Mouse (Mus musculus): Measurements from ENCODE around the gene Snx5. TPM values are rescaled to one million over a fixed set of nuclear protein-coding genes. Genes with fewer than 3 reads are reported as not detected.

Snx5 gene
- polyA plus RNA-seq, 2 experiments: 66.3 to 67.0 TPM

DNA sequence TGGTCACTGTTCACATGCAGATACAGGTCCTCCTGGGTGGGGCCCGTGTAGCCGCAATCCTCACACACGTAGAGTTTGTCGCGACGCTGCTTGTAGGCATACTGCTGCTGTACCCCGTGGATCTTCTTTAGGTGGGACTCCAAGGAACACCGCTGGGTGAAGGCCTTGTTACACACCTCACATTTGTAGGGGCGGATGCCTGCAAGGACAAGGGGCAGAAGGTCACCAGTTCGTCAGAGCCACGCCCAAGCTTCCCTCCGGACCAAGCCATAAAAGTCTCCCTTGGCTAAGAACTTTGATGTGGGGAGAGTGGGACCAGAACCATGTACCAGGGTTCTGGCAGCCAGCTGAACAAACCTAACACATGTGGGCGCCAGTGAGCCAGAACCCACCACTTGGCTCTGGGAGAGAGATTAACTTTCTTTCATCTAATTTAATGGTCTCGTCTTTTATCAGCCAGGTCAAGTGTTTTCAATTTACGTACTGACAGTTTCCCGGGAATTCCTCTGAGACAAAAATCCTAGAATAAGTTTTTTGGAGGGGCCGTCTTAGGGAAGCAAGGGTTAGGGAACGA, 35.1 kb upstream of the Snx5 start:
- Histone ChIP-seq H3K9me3 (ENCODE audit: control insufficient read depth, low read length) (no peaks in the 10 kb centered on the region), H3K4me2 (ENCODE audit: low read depth) (no peak overlapping the region), H3K27ac (no peak overlapping the region), H3K36me3 (replicated peaks; ENCODE audit: control insufficient read depth, insufficient read depth, low read depth) (no peaks in the 10 kb centered on the region), H3K4me1 (replicated peaks; ENCODE audit: control insufficient read depth in 2 of 2, insufficient read depth in 2 of 2, low read length in 1 of 2) (0 out of 4 replicates have a peak, but pooled peaks cover 0 to 2% of the 10 kb centered on the region in 2 experiments), H3K4me3 (ENCODE audit: insufficient read depth in 1 of 2, low read depth in 2 of 2, low read length in 2 of 2) (no peak overlapping the region), H3K9ac (replicated peaks) (no peak overlapping the region), H3K27me3 (ENCODE audit: control insufficient read depth, insufficient read depth, low read length) (no peaks in the 10 kb centered on the region)
- WGBS (ENCODE audit: insufficient replicate concordance): 62% methylated on average over 18 of the region's 18 CpGs
- DNase-seq (ENCODE audit: low read depth in 3 of 3, low spot score in 3 of 3): no peak
- 0 out of 2 replicates have a peak, but pooled peaks have one; percentile 25 for TF ChIP-seq CTCF (IDR thresholded peaks at IDR 0.05; ENCODE audit: low read depth)
- TF ChIP-seq EP300 (IDR thresholded peaks at IDR 0.05; ENCODE audit: low read depth): no peak
- no peak for ATAC-seq (ENCODE audit: insufficient read depth)

GRCm38 (mm10) chr2:144301101-144301500, 30.4 kb upstream of the Snx5 start:
- no peak overlapping the region for H3K4me3 ChIP-seq (ENCODE audit: insufficient read depth in 1 of 2, low read depth in 2 of 2, low read length in 2 of 2)
- no peak overlapping the region for H3K27ac ChIP-seq
- H3K4me1 ChIP-seq (replicated peaks; ENCODE audit: control insufficient read depth in 2 of 2, insufficient read depth in 2 of 2, low read length in 1 of 2): peaks cover 0 to 6% of the 10 kb centered on the region in 2 experiments; a peak in 2 of 4 replicates
- no peak for DNase-seq (ENCODE audit: low read depth in 3 of 3, low spot score in 3 of 3)
- no peaks in the 10 kb centered on the region for H3K36me3 ChIP-seq (replicated peaks; ENCODE audit: control insufficient read depth, insufficient read depth, low read depth)
- WGBS (ENCODE audit: insufficient replicate concordance): 84% methylated on average over 11 of the region's 11 CpGs
- H3K27me3 ChIP-seq (ENCODE audit: control insufficient read depth, insufficient read depth, low read length): no peaks in the 10 kb centered on the region
- H3K9me3 ChIP-seq (ENCODE audit: control insufficient read depth, low read length): no peaks in the 10 kb centered on the region
- TF ChIP-seq CTCF (IDR thresholded peaks at IDR 0.05; ENCODE audit: low read depth): no peak
- no peak for TF ChIP-seq EP300 (IDR thresholded peaks at IDR 0.05; ENCODE audit: low read depth)
- ATAC-seq (ENCODE audit: insufficient read depth): no peak
- no peak overlapping the region for H3K4me2 ChIP-seq (ENCODE audit: low read depth)
- no peak overlapping the region for H3K9ac ChIP-seq (replicated peaks)

DNA sequence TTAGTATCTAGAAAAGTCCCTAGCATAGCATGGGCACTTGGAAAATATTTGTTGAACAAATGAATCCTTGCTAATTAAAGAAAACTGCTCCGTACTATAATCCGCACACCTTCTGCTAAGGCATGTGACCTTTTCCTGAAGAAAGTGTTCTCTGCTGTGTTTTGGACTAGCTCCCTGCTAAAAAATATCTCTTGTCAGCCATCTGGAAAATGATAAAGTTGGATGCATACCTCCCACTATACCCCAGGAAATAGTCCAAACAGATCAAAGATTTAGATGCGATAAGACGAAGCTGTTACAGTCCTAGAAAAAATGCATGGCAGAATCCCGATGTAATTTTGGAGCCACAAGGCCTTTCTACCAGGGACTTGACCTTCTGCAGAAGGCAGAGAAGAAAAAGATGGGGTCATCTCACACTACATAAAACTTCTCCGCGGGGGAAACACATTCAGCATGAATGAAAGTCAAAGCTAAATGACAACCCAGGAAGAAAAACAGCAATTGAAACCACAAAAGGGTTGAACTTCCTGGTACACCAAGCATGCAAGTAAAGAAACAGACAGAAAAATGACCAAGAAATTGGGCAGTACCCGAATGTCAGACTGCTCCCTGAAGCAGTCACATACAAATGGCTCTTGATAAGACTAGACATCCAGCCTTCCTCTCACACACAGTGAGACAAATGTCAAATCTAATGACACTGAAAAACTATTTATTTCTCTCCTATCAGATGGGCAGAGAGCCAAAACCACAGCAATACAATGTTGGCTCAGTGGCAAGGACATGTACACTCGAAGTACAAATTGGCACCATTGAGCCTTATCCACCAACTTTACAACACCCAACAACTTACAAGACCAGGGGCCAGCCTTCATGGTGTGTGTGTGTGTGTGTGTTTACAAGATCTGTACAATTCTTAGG, 29.3 kb upstream of the Snx5 start:
- no peak overlapping the region for H3K4me3 ChIP-seq (ENCODE audit: insufficient read depth in 1 of 2, low read depth in 2 of 2, low read length in 2 of 2)
- no peak overlapping the region for H3K9ac ChIP-seq (replicated peaks)
- WGBS (ENCODE audit: insufficient replicate concordance): 38% methylated on average over 9 of the region's 9 CpGs
- peaks cover 0 to 6% of the 10 kb centered on the region in 2 experiments; a peak in 2 of 4 replicates for H3K4me1 ChIP-seq (replicated peaks; ENCODE audit: control insufficient read depth in 2 of 2, insufficient read depth in 2 of 2, low read length in 1 of 2)
- H3K4me2 ChIP-seq (ENCODE audit: low read depth): no peak overlapping the region
- no peaks in the 10 kb centered on the region for H3K36me3 ChIP-seq (replicated peaks; ENCODE audit: control insufficient read depth, insufficient read depth, low read depth)
- DNase-seq (ENCODE audit: low read depth in 3 of 3, low spot score in 3 of 3) (peak in 1 of 3 experiments; percentile 3), ATAC-seq (ENCODE audit: insufficient read depth) (no peak)
- H3K9me3 ChIP-seq (ENCODE audit: control insufficient read depth, low read length): no peaks in the 10 kb centered on the region
- no peaks in the 10 kb centered on the region for H3K27me3 ChIP-seq (ENCODE audit: control insufficient read depth, insufficient read depth, low read length)
- no peak for TF ChIP-seq CTCF (IDR thresholded peaks at IDR 0.05; ENCODE audit: low read depth)
- no peak for TF ChIP-seq EP300 (IDR thresholded peaks at IDR 0.05; ENCODE audit: low read depth)
- no peak overlapping the region for H3K27ac ChIP-seq

GRCm38 (mm10) chr2:144295145-144295735, 24.5 kb upstream of the Snx5 start:
- no peak for ATAC-seq (ENCODE audit: insufficient read depth)
- no peak for DNase-seq (ENCODE audit: low read depth in 3 of 3, low spot score in 3 of 3)
- peaks cover 0 to 3% of the 10 kb centered on the region in 2 experiments; a peak in 1 of 4 replicates for H3K4me1 ChIP-seq (replicated peaks; ENCODE audit: control insufficient read depth in 2 of 2, insufficient read depth in 2 of 2, low read length in 1 of 2)
- no peak overlapping the region for H3K27ac ChIP-seq
- WGBS (ENCODE audit: insufficient replicate concordance): 35% methylated on average over 9 of the region's 9 CpGs
- H3K36me3 ChIP-seq (replicated peaks; ENCODE audit: control insufficient read depth, insufficient read depth, low read depth): no peaks in the 10 kb centered on the region
- H3K9ac ChIP-seq (replicated peaks): no peak overlapping the region
- no peak overlapping the region for H3K4me2 ChIP-seq (ENCODE audit: low read depth)
- H3K9me3 ChIP-seq (ENCODE audit: control insufficient read depth, low read length): no peaks in the 10 kb centered on the region
- no peak overlapping the region for H3K4me3 ChIP-seq (ENCODE audit: insufficient read depth in 1 of 2, low read depth in 2 of 2, low read length in 2 of 2)
- TF ChIP-seq EP300 (IDR thresholded peaks at IDR 0.05; ENCODE audit: low read depth) (no peak), CTCF (IDR thresholded peaks at IDR 0.05; ENCODE audit: low read depth) (no peak)
- H3K27me3 ChIP-seq (ENCODE audit: control insufficient read depth, insufficient read depth, low read length): no peaks in the 10 kb centered on the region
